Mouse (Mus musculus) brown adipose tissue, adult 24 weeks (tissue): Measurements from ENCODE around the gene Cldn34c4. TPM values are rescaled to one million over a fixed set of nuclear protein-coding genes. Genes with fewer than 3 reads are reported as not detected.

Experiments
- H3K27ac ChIP-seq: fragments of 200-500 bp; replicated peaks from 2 replicates; pipeline ENCODE4 v1.5.1; 2012; ENCODE audit warnings: low read depth, mild to moderate bottlenecking, low read length
- H3K4me1 ChIP-seq: fragments of 200-500 bp; 2 replicates; pipeline ENCODE4 v1.6.1; 2012; ENCODE audit warnings: low read length, mixed read lengths; ENCODE audit not compliant: control insufficient read depth, insufficient read depth, insufficient read length
- H3K4me3 ChIP-seq: fragments of 200-500 bp; 2 replicates; pipeline ENCODE4 v1.5.1; 2012; ENCODE audit warnings: low read depth, mild to moderate bottlenecking, low read length, moderate library complexity; ENCODE audit not compliant: insufficient read depth
- polyA plus RNA-seq: library from polyadenylated mRNA; stranded (reverse); fragments of >200 nt; gene quantifications from 2 replicates; pipeline ENCODE4 v1.2.4, GENCODE M21; 2012; ENCODE audit not compliant: missing spikeins, insufficient read depth, insufficient read length

Cldn34c4 gene
- polyA plus RNA-seq: not detected in 2 replicates

DNA sequence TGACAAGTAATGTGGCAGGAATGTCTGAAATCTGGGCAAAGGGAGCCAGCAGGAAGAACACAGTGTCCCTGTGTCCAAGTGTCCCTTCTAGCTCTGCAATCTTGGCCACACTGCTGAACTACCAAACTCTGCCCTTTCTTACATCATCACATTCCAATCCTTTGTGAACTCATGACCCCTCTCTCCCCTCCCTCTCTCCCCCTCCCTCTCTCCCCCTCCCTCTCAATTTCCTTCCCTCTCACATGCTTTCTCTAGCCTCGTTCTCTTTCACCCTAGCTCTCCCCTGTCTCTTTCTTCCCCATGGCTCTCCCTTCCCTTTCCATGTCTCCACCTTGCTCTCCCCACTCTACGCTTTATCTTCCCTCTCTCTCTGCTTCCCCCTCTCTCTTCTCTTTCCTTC lies at the start of gene Cldn34c4:
Gene Cldn34c4, minus strand, starts transcription at position 101 of the 400 bp plus-strand sequence.
- no peaks in the 10 kb centered on the region for H3K4me1 ChIP-seq
- H3K4me3 ChIP-seq: no peak within 1 kb of the TSS
- H3K27ac ChIP-seq: no peak within 1 kb of the TSS

DNA sequence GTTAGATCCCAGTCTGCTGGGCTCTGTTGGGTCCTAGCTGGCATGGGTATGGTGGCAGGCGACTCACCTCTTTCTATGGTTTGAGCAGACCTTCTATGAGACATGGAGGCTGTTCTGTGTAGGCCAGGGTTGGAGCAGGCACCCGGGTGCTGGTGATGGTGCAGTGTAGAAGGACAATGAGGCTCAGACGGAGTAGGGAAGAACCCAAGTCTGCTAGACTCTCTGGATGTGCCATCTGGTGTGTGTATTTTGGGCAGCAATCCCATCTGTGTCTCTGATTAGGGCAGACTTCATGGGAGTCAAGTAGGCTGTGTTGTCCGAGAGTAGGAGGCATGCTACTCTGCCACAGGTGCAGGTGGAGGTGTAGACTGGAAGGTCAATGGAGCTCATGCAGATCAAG lies 10.7 kb upstream of the Cldn34c4 start:
- H3K4me3 ChIP-seq: no peak overlapping the region
- H3K4me1 ChIP-seq: no peaks in the 10 kb centered on the region
- H3K27ac ChIP-seq: no peak overlapping the region
